Mouse (Mus musculus): ENCODE measurements at regions not wholly inside any gene's neighbourhood (a gene's known extent, or its start where the extent isn't known, plus 50 kb on each side); places are given as distances from the start of the nearest gene placed in this dataset.

- no peak for DNase-seq (ENCODE audit: low read depth, low spot score)
Observed at GRCm38 (mm10) chr10:120556116-120556515, 79.8 kb upstream of the Hmga2 start.

DNA sequence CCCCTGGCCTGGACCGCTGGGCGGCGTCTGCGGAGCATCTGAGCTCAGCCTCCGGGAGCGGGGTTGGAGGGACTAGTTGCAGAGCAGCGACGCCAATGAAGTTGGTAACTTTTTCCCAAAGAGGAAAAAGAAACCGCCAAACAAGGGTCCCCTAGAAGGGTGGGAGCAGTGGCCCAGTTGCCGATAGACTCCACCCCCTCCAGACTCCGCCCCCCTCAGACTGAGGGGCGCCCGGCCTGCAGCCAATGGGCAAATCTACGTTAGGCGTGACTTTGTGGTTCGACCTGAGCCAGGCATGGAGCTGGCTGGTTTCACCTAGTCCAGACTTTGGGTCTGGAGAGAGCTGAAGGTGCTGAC lies 76.8 kb upstream of the Hmga2 start:
- peak; percentile 87 for DNase-seq (ENCODE audit: low read depth, low spot score)

- DNase-seq (ENCODE audit: low read depth, low spot score), result peak; percentile 70
Observed at GRCm38 (mm10) chr10:120552341-120553096, 76.2 kb upstream of the Hmga2 start.

- peak; percentile 44 for DNase-seq (ENCODE audit: low read depth, low spot score)
Observed at GRCm38 (mm10) chr10:120551851-120552281, 75.6 kb upstream of the Hmga2 start.

DNA sequence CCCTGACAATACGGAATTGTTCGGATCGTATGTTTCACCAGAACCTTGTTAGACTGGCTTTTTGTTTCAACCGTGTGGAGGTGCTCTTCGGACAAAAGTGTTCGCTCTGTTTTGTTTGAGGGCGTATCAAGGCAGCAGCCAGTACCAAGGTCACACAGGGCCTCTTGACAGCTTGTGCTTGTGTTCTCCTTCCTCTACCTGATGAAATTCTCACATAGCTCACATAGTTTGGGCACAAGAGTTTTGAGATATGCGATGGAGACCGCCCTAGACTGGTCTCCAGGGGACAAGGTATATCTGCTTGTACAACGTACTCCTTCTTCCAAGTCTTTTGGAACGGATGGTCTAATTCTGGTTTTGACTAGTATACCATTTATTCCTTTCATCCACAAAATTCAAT lies 70.9 kb upstream of the Hmga2 start:
- peak; percentile 28 for DNase-seq (ENCODE audit: low read depth, low spot score)

GRCm38 (mm10) chr10:120541618-120542017 lies 65.3 kb upstream of the Hmga2 start:
- no peak for DNase-seq (ENCODE audit: low read depth, low spot score)

GRCm38 (mm10) chr10:120538561-120538960 lies 62.3 kb upstream of the Hmga2 start:
- no peak for DNase-seq (ENCODE audit: low read depth, low spot score)

- DNase-seq (ENCODE audit: low read depth, low spot score), result no peak
Observed at GRCm38 (mm10) chr10:120528406-120528805, 52.1 kb upstream of the Hmga2 start.

DNA sequence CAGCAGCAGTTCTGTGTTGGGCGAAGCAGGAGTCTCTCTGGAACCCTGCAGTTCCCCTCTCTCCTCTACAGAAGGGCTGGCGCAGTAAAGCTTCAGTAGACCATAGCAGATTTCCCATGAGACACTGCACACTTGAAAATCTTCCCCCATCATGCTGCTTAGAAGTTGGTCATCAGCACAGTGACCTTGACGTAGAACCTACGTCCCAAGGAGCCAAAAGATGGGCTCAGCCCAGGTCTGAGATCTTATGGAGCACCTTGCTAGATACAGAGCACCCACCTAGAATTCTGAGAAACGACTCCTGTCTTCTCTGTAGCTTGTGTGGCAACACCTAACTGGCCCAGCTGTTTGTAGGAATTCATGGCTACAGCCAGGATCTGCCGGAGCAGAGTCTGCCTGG lies 51.7 kb upstream of the Hmga2 start:
- DNase-seq (ENCODE audit: low read depth, low spot score), result no peak

- DNase-seq (ENCODE audit: low read depth, low spot score), result no peak
Observed at GRCm38 (mm10) chr10:120526991-120527390, 50.7 kb upstream of the Hmga2 start.

Data from ZHBTc4 (cell line).